Mouse (Mus musculus) kidney, postnatal 10 days (tissue): ENCODE measurements around the gene Vmn1r93.
"Not testable (repeated sequence)": the region's sequence is repeated elsewhere in the genome, so short reads cannot be mapped to it uniquely, and the experiment has no call there.

ENCODE experiments used
- DNase-seq: peaks from one replicate; pipeline ENCODE4 v3.0.0; 2021; ENCODE audit warnings: mixed read lengths

Vmn1r93 gene

DNA sequence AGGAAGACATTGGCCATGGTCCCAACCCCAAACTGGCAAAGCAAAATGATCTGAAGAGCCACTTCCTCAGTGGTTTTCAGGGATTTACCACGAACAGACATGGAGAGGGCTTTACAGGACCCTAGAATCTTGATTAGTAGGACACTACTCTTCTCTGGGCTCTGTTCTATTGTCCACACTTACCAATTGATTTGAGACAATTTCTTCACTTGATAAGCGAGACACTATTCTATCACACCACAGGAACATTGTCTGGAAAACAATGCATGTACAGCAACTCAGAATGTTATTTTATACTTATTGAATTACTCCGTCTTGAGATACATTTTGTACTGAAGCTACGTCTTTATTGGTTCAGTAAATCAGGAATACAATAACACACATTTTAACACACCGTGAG, at the start of gene Vmn1r93:
Gene Vmn1r93 (minus strand): TSS at position 101 of the 400 bp plus-strand sequence.
- not testable (repeated sequence) for DNase-seq

GRCm38 (mm10) chr7:20168277-20168676, 29.4 kb upstream of the Vmn1r93 start, which contains the start of gene Vmn1r94:
TSS of gene Vmn1r94 (minus strand) at chr7:20168377.
- DNase-seq: not testable (repeated sequence)

GRCm38 (mm10) chr7:20122479-20122878, 16.4 kb downstream of the Vmn1r93 start, which contains the start of gene Gm16442:
TSS of gene Gm16442 (minus strand) at chr7:20122579.
- not testable (repeated sequence) for DNase-seq

DNA sequence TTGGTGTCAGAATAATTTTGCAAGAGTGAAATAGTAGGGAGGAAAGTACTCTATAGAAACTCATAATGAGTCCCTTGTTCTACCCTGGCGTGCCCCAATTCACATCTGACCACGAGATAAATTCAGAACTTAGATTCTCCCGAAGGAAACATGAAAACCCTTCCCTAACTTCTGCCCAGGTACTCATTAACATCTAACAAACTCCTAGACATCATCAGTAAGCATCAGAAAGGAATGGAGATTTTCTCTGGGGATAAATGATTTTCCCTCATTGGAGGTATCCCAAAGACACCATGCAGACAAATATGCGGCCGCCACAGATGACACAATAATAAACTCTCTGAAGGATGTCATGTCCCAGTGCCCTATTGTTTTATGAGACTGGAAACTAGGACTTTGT, 39.5 kb downstream of the Vmn1r93 start, which contains the start of gene Vmn1r91:
Gene Vmn1r91 (plus strand): TSS at position 301 of the 400 bp plus-strand sequence.
- not testable (repeated sequence) for DNase-seq
